Mouse (Mus musculus) forebrain, embryonic 16.5 days (tissue): ENCODE results near the gene Pcdh19. TPM values are rescaled to one million over a fixed set of nuclear protein-coding genes. Genes with fewer than 3 reads are reported as not detected.
A peak's percentile ranks its signal among the peaks of the same experiment; 100 is the strongest.

ENCODE experiments used
- ATAC-seq: fragments of 200-750 bp; cut with Nextera tagmentation; 2 replicates; pipeline ENCODE4 v1.8.0; 2017; ENCODE audit warnings: mild to moderate bottlenecking, moderate library complexity
- H3K27ac ChIP-seq: fragments of 300-500 bp; sonication (generic); 2 replicates; pipeline ENCODE4 v1.5.1; 2014; ENCODE audit warnings: low read length, control low read depth
- H3K27me3 ChIP-seq: fragments of 300-500 bp; sonication (generic); replicated peaks from 2 replicates; pipeline ENCODE4 v1.6.1; 2014; ENCODE audit warnings: low read length; ENCODE audit not compliant: control insufficient read depth, insufficient read depth
- H3K36me3 ChIP-seq: fragments of 300-500 bp; sonication (generic); 2 replicates; pipeline ENCODE4 v1.6.1; 2014; ENCODE audit not compliant: control insufficient read depth, insufficient read depth
- H3K4me1 ChIP-seq: fragments of 300-500 bp; sonication (generic); replicated peaks from 2 replicates; pipeline ENCODE4 v1.6.1; 2014; ENCODE audit warnings: low read length; ENCODE audit not compliant: control insufficient read depth, insufficient read depth
- H3K4me2 ChIP-seq: fragments of 300-500 bp; sonication (generic); 2 replicates; pipeline ENCODE4 v1.6.1; 2014; ENCODE audit warnings: mild to moderate bottlenecking, low read length, control low read depth
- H3K4me3 ChIP-seq: fragments of 300-500 bp; sonication (generic); replicated peaks from 2 replicates; pipeline ENCODE4 v1.5.1; 2014; ENCODE audit warnings: mild to moderate bottlenecking, low read length, control low read depth
- H3K9ac ChIP-seq: fragments of 300-500 bp; sonication (generic); replicated peaks from 2 replicates; pipeline ENCODE4 v1.6.1; 2014; ENCODE audit warnings: low read depth, low read length, control low read depth
- H3K9me3 ChIP-seq: fragments of 300-500 bp; sonication (generic); 2 replicates; pipeline ENCODE4 v1.6.1; 2016; ENCODE audit warnings: low read length; ENCODE audit not compliant: control insufficient read depth
- WGBS: fragments of 180-500 bp; shearing (Covaris S2); extraction: QIAGEN DNeasy Blood & Tissue Kit; methylation state at CpG from one replicate; pipeline ENCODE4 v1.1.7; 2014; 5-methylcytosine and 5-hydroxymethylcytosine counted together
- polyA plus RNA-seq: library from polyadenylated mRNA; unstranded; fragments of >200 nt; fragmentation: Nextera tagmentation; extraction: Ambion mirVana; gene quantifications from 2 replicates; pipeline ENCODE4 v1.2.1, GENCODE M21; 2015

Pcdh19 gene
- polyA plus RNA-seq, 1 experiment from 2014 or later: 18.0 TPM

GRCm38 (mm10) chrX:133647809-133648208, 41.0 kb downstream of the Pcdh19 start:
- no peak overlapping the region for H3K27ac ChIP-seq
- no peak overlapping the region for H3K4me2 ChIP-seq
- WGBS: 41% methylated on average over 2 of the region's 2 CpGs
- H3K36me3 ChIP-seq: no peaks in the 10 kb centered on the region
- no peaks in the 10 kb centered on the region for H3K9me3 ChIP-seq
- no peaks in the 10 kb centered on the region for H3K4me1 ChIP-seq
- H3K4me3 ChIP-seq: no peak overlapping the region
- ATAC-seq: no peak
- no peaks in the 10 kb centered on the region for H3K27me3 ChIP-seq
- no peak overlapping the region for H3K9ac ChIP-seq

- Histone ChIP-seq H3K4me2 (no peak overlapping the region), H3K27me3 (0 out of 2 replicates have a peak, but pooled peaks cover 4% of the 10 kb centered on the region), H3K4me1 (no peaks in the 10 kb centered on the region), H3K4me3 (no peak overlapping the region), H3K27ac (no peak overlapping the region), H3K36me3 (no peaks in the 10 kb centered on the region), H3K9ac (no peak overlapping the region), H3K9me3 (no peaks in the 10 kb centered on the region)
- peak; percentile 61; the same call in 1 of the 2 replicates for ATAC-seq
Measured at GRCm38 (mm10) chrX:133639445-133639844, 49.3 kb downstream of the Pcdh19 start.

- H3K4me1 ChIP-seq: no peaks in the 10 kb centered on the region
- H3K9me3 ChIP-seq: no peaks in the 10 kb centered on the region
- H3K4me3 ChIP-seq: no peak overlapping the region
- H3K4me2 ChIP-seq: no peak overlapping the region
- H3K27me3 ChIP-seq: no peaks in the 10 kb centered on the region; the same call in 1 of the 2 replicates
- no peak overlapping the region for H3K9ac ChIP-seq
- 74% methylated on average over 8 of the region's 8 CpGs for WGBS
- ATAC-seq: no peak
- no peak overlapping the region for H3K27ac ChIP-seq
- no peaks in the 10 kb centered on the region for H3K36me3 ChIP-seq
Measured at GRCm38 (mm10) chrX:133629538-133629937, 59.2 kb downstream of the Pcdh19 start.

- no peaks in the 10 kb centered on the region for H3K36me3 ChIP-seq
- no peaks in the 10 kb centered on the region for H3K9me3 ChIP-seq
- H3K27ac ChIP-seq: no peak overlapping the region
- H3K4me3 ChIP-seq: no peak overlapping the region
- ATAC-seq: no peak
- whole genome bisulfite sequencing: 75% methylated on average over 1 of the region's 1 CpGs
- H3K27me3 ChIP-seq: no peaks in the 10 kb centered on the region
- H3K4me1 ChIP-seq: no peaks in the 10 kb centered on the region
- H3K4me2 ChIP-seq: no peak overlapping the region
- no peak overlapping the region for H3K9ac ChIP-seq
Measured at GRCm38 (mm10) chrX:133618222-133618621, 70.6 kb downstream of the Pcdh19 start.

GRCm38 (mm10) chrX:133605828-133606227, 83.0 kb downstream of the Pcdh19 start:
- Histone ChIP-seq H3K9ac (no peak overlapping the region), H3K36me3 (no peaks in the 10 kb centered on the region), H3K27me3 (no peaks in the 10 kb centered on the region; the same call in 1 of the 2 replicates), H3K27ac (no peak overlapping the region), H3K4me3 (no peak overlapping the region), H3K9me3 (no peaks in the 10 kb centered on the region), H3K4me1 (0 out of 2 replicates have a peak, but pooled peaks cover 4% of the 10 kb centered on the region), H3K4me2 (no peak overlapping the region)
- ATAC-seq: no peak
- WGBS: 48% methylated on average over 4 of the region's 4 CpGs

- no peak overlapping the region for H3K9ac ChIP-seq
- no peaks in the 10 kb centered on the region for H3K9me3 ChIP-seq
- H3K36me3 ChIP-seq: no peaks in the 10 kb centered on the region
- no peak for ATAC-seq
- WGBS: 48% methylated on average over 4 of the region's 4 CpGs
- no peak overlapping the region for H3K4me2 ChIP-seq
- no peak overlapping the region for H3K27ac ChIP-seq
- H3K4me1 ChIP-seq: 0 out of 2 replicates have a peak, but pooled peaks cover 4% of the 10 kb centered on the region
- H3K4me3 ChIP-seq: no peak overlapping the region
- H3K27me3 ChIP-seq: no peaks in the 10 kb centered on the region; the same call in 1 of the 2 replicates
Measured at GRCm38 (mm10) chrX:133604272-133604671, 84.5 kb downstream of the Pcdh19 start.

GRCm38 (mm10) chrX:133602068-133602467, 86.7 kb downstream of the Pcdh19 start:
- no peak for ATAC-seq
- no peak overlapping the region for H3K9ac ChIP-seq
- H3K4me3 ChIP-seq: no peak overlapping the region
- H3K4me1 ChIP-seq: 0 out of 2 replicates have a peak, but pooled peaks cover 4% of the 10 kb centered on the region
- no peak overlapping the region for H3K27ac ChIP-seq
- H3K36me3 ChIP-seq: no peaks in the 10 kb centered on the region
- 54% methylated on average over 2 of the region's 2 CpGs for WGBS
- no peak overlapping the region for H3K4me2 ChIP-seq
- no peaks in the 10 kb centered on the region for H3K9me3 ChIP-seq
- no peaks in the 10 kb centered on the region; the same call in 1 of the 2 replicates for H3K27me3 ChIP-seq

GRCm38 (mm10) chrX:133601658-133602057, 87.1 kb downstream of the Pcdh19 start:
- WGBS: 52% methylated on average over 1 of the region's 1 CpGs
- H3K9me3 ChIP-seq: no peaks in the 10 kb centered on the region
- H3K27me3 ChIP-seq: no peaks in the 10 kb centered on the region; the same call in 1 of the 2 replicates
- no peak overlapping the region for H3K27ac ChIP-seq
- no peak overlapping the region for H3K9ac ChIP-seq
- H3K36me3 ChIP-seq: no peaks in the 10 kb centered on the region
- H3K4me1 ChIP-seq: 0 out of 2 replicates have a peak, but pooled peaks cover 4% of the 10 kb centered on the region
- ATAC-seq: no peak
- no peak overlapping the region for H3K4me2 ChIP-seq
- no peak overlapping the region for H3K4me3 ChIP-seq

GRCm38 (mm10) chrX:133601195-133601594, 87.6 kb downstream of the Pcdh19 start:
- WGBS: 79% methylated on average over 2 of the region's 2 CpGs
- no peaks in the 10 kb centered on the region; the same call in 1 of the 2 replicates for H3K27me3 ChIP-seq
- H3K4me3 ChIP-seq: no peak overlapping the region
- H3K27ac ChIP-seq: no peak overlapping the region
- no peak for ATAC-seq
- no peak overlapping the region for H3K4me2 ChIP-seq
- no peaks in the 10 kb centered on the region for H3K36me3 ChIP-seq
- H3K4me1 ChIP-seq: 0 out of 2 replicates have a peak, but pooled peaks cover 4% of the 10 kb centered on the region
- no peak overlapping the region for H3K9ac ChIP-seq
- H3K9me3 ChIP-seq: no peaks in the 10 kb centered on the region
